Mouse (Mus musculus) G1E (cell line): Measurements from ENCODE around the gene Ttc28.

Source experiments
- CTCF ChIP-seq: IDR thresholded peaks from 2 replicates; pipeline ENCODE4 v1.5.1; 2012; ENCODE audit warnings: low read depth, low read length, inconsistent platforms, mixed read lengths
- GATA1 ChIP-seq: IDR thresholded peaks from 2 replicates; pipeline ENCODE4 v1.6.1; 2012; ENCODE audit warnings: borderline replicate concordance, low read length, inconsistent platforms, mixed read lengths
- GATA2 ChIP-seq: IDR thresholded peaks from 2 replicates; pipeline ENCODE4 v1.6.1; 2012; ENCODE audit warnings: low read depth, low read length, inconsistent platforms, borderline replicate concordance
- POLR2AphosphoS5 ChIP-seq: IDR thresholded peaks from 2 replicates; pipeline ENCODE4 v1.6.1; 2012; ENCODE audit warnings: low read depth, low read length, inconsistent platforms; ENCODE audit not compliant: insufficient replicate concordance
- TAL1 ChIP-seq: conservative IDR thresholded peaks from 2 replicates; pipeline ENCODE4 v1.6.1; 2012; ENCODE audit warnings: low read depth, low read length, inconsistent platforms, mixed read lengths

DNA sequence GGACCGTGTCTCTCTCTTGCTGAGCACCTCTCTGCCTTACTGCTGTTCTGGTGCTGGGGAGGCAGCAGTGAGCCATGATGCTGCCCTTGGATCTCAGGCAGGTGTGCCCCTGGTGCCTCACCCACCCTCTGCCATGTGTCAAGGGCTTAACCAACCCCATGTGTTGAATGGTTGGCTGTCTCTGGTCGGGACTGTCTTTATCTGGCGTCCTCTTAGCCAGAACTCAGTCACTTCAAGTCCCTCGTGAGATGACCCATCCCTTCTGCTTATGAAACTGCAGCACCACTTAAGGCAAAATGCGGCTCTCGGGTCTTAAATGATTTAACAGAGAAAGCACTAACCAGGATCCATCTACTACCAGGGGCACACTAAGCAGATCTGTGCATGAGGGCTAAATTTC lies 283.3 kb downstream of the Ttc28 start:
- TF ChIP-seq CTCF (no peak), TAL1 (no peak), GATA1 (no peak), GATA2 (no peak), POLR2AphosphoS5 (no peak)
